Mouse (Mus musculus) hindbrain, embryonic 11.5 days (tissue): ENCODE measurements around the gene Pold1. TPM values are rescaled to one million over a fixed set of nuclear protein-coding genes. Genes with fewer than 3 reads are reported as not detected.

ENCODE experiments used
- ATAC-seq: fragments of 200-750 bp; cut with Nextera tagmentation; 2 replicates; pipeline ENCODE4 v1.8.0; 2017; ENCODE audit warnings: mild to moderate bottlenecking, moderate TSS enrichment, moderate library complexity; ENCODE audit not compliant: low FRiP score
- DNase-seq: peaks from one replicate; pipeline ENCODE4 v3.0.0-alpha.2; 2015; ENCODE audit warnings: low spot score
- H3K27ac ChIP-seq: fragments of 300-500 bp; sonication (generic); 2 replicates; pipeline ENCODE4 v1.5.1; 2014; ENCODE audit warnings: mild to moderate bottlenecking, low read depth, low read length
- H3K27me3 ChIP-seq: fragments of 300-500 bp; sonication (generic); 2 replicates; pipeline ENCODE4 v1.6.1; 2014; ENCODE audit warnings: mild to moderate bottlenecking, low read length, moderate library complexity, mixed read lengths; ENCODE audit not compliant: control insufficient read depth, insufficient read depth
- H3K36me3 ChIP-seq: fragments of 300-500 bp; sonication (generic); 2 replicates; pipeline ENCODE4 v1.6.1; 2014; ENCODE audit warnings: mild to moderate bottlenecking, low read length, moderate library complexity, mixed read lengths; ENCODE audit not compliant: control insufficient read depth, insufficient read depth
- H3K4me1 ChIP-seq: fragments of 300-500 bp; sonication (generic); replicated peaks from 2 replicates; pipeline ENCODE4 v1.6.1; 2014; ENCODE audit warnings: low read length, mixed read lengths; ENCODE audit not compliant: control insufficient read depth, insufficient read depth
- H3K4me2 ChIP-seq: fragments of 300-500 bp; sonication (generic); replicated peaks from 2 replicates; pipeline ENCODE4 v1.6.1; 2014; ENCODE audit warnings: mild to moderate bottlenecking, low read depth, low read length
- H3K4me3 ChIP-seq: fragments of 300-500 bp; sonication (generic); 2 replicates; pipeline ENCODE4 v1.5.1; 2014; ENCODE audit warnings: low read depth, low read length
- H3K9ac ChIP-seq: fragments of 300-500 bp; sonication (generic); 2 replicates; pipeline ENCODE4 v1.6.1; 2014; ENCODE audit warnings: low read depth, low read length
- H3K9me3 ChIP-seq: fragments of 300-500 bp; sonication (generic); 2 replicates; pipeline ENCODE4 v1.6.1; 2016; ENCODE audit warnings: low read length; ENCODE audit not compliant: control insufficient read depth
- WGBS: fragments of 180-500 bp; shearing (Covaris S2); extraction: QIAGEN DNeasy Blood & Tissue Kit; methylation state at CpG from one replicate; pipeline ENCODE4 v1.1.7; 2014; 5-methylcytosine and 5-hydroxymethylcytosine counted together
- polyA plus RNA-seq: library from polyadenylated mRNA; unstranded; fragments of >200 nt; fragmentation: Nextera tagmentation; extraction: Ambion mirVana; gene quantifications from 2 replicates; pipeline ENCODE4 v1.2.1, GENCODE M21; 2014

Gene Pold1
- polyA plus RNA-seq, 1 experiment from 2014 or later = 40.9 TPM

DNA sequence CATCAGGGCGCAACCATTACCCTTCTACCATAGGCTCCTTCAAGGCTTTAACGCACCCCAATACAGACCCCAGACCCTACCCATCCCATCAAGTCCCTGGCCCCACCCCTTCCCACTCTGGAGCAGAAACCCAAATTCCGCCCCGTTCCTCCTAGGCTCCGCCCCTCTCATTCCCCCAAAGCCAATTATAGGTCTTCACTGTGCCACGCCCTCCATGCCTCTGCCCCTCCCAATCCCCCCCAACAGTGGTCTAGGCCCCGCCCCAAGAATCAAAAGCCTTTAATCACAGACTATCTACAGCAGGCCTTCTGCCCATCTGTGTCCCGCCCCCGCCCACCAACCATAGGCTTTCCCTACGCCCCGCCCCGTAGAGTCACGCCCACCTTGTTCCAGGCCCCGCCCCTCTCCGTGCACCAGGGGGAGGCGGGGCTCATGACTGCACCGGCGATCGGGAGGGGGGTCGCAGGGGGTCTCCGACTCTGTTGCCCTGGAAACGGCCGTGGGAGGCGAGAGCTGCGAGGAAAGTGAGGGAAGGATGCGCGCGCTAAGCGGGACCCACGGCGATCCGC is 4.6 kb upstream of the Pold1 start:
- Histone ChIP-seq H3K4me2 (peak overlapping the region; percentile 59), H3K9ac (no peak overlapping the region), H3K27ac (peak overlapping the region; percentile 84), H3K4me3 (peak overlapping the region; percentile 78), H3K4me1 (peaks cover 4% of the 10 kb centered on the region; the same call in 1 of the 2 replicates), H3K9me3 (no peaks in the 10 kb centered on the region), H3K27me3 (no peaks in the 10 kb centered on the region), H3K36me3 (peaks cover 6% of the 10 kb centered on the region; the same call in 1 of the 2 replicates)
- under 1% methylated on average over 32 of the region's 32 CpGs for WGBS
- peak; percentile 84 for ATAC-seq
- DNase-seq = peak; percentile 92

DNA sequence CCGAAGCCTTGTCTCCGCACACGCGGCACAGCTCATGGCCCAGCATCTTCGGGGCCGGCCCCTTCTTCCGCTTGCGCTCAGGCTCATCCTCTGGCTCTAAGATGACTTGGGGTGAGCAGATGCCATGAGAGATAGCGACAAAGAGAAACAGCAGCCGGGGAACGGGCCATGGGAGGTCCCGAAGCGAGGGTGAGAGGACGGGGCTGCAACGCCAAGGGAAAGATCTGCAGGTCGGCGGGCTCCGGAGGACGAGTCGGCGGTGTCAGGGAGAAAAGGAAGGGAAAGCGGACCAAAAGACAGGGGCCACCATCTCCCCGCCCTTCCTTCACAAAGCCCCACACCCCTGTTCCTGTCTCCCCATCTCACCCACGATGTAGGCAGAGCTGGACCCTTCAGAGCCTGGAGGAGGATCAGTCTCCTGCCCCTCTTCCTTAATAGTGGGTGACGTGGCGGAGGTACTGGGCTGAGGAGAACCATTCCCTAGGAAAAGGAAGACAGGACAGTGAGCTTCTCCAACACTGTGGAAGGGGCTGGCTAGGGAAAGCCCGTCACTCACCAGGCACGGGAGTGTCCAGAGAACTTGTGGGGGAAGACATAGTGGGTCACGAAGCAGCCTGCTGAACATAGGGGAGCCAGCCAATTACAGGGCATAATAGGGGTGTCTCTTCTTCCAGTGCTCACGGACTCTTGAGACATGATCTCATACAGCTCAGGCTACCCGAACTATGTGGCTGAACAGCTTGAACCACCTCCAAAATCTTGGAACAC is 3.7 kb upstream of the Pold1 start:
- DNase-seq = no peak
- H3K9ac ChIP-seq = no peak overlapping the region
- H3K4me1 ChIP-seq = peaks cover 7% of the 10 kb centered on the region; the same call in 1 of the 2 replicates
- H3K27me3 ChIP-seq = no peaks in the 10 kb centered on the region
- peaks cover 6% of the 10 kb centered on the region; the same call in 1 of the 2 replicates for H3K36me3 ChIP-seq
- H3K4me3 ChIP-seq = peak overlapping the region; percentile 78
- no peaks in the 10 kb centered on the region for H3K9me3 ChIP-seq
- peak overlapping the region; percentile 59; the same call in 1 of the 2 replicates for H3K4me2 ChIP-seq
- 86% methylated on average over 31 of the region's 31 CpGs for whole genome bisulfite sequencing
- no peak; the same call in 1 of the 2 replicates for ATAC-seq
- no peak overlapping the region for H3K27ac ChIP-seq

DNA sequence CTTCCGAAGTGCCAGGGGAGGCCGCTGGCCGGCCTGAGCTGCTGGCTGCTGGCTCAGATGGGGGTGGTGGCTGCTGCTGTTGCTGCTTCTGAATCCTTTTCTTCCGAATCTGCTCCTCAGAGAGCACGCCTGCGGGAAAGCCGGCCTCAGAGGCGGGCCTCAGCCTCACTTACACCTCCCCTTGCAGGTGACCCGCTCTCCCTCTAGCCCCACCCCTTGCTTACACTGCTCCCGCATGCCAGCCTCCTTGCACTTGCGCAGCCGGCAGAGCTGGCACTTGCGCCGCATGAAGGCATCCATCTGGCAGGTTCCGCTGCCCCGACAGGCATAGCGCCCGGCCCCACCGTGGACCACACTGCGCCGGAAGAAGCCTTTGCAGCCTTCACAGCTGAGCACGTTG is 3.1 kb upstream of the Pold1 start:
- no peak overlapping the region for H3K9ac ChIP-seq
- no peak for DNase-seq
- 73% methylated on average over 22 of the region's 22 CpGs for WGBS
- ATAC-seq = no peak
- H3K4me2 ChIP-seq = no peak overlapping the region
- peaks cover 7% of the 10 kb centered on the region; the same call in 1 of the 2 replicates for H3K4me1 ChIP-seq
- H3K4me3 ChIP-seq = no peak overlapping the region
- H3K9me3 ChIP-seq = no peaks in the 10 kb centered on the region
- no peaks in the 10 kb centered on the region for H3K27me3 ChIP-seq
- peaks cover 6% of the 10 kb centered on the region; the same call in 1 of the 2 replicates for H3K36me3 ChIP-seq
- H3K27ac ChIP-seq = no peak overlapping the region

DNA sequence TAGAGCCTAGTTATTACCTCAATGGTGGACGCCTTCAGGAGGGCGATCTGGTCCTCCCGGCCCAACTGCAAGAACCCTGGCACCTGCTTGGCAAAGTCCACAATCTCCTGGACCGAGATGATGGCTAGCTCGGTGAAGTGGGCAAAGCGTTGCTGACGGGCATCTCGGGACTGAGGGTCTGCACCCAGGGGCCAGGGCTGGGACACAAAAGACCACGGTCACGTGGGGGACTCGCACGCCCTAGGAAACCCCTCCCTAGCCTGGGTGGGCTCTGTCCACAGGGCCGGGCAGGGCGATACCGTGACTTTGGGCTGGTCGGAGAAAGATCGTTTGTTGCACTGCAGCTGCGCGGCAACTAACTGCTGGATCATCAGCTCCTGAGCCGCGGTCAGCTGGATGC is 2.7 kb upstream of the Pold1 start:
- DNase-seq (no peak), ATAC-seq (no peak)
- WGBS = 95% methylated on average over 21 of the region's 21 CpGs
- no peak overlapping the region for H3K27ac ChIP-seq
- H3K9ac ChIP-seq = no peak overlapping the region
- H3K9me3 ChIP-seq = no peaks in the 10 kb centered on the region
- no peak overlapping the region for H3K4me2 ChIP-seq
- no peak overlapping the region for H3K4me3 ChIP-seq
- H3K27me3 ChIP-seq = no peaks in the 10 kb centered on the region
- peaks cover 6% of the 10 kb centered on the region; the same call in 1 of the 2 replicates for H3K36me3 ChIP-seq
- peaks cover 7% of the 10 kb centered on the region; the same call in 1 of the 2 replicates for H3K4me1 ChIP-seq

DNA sequence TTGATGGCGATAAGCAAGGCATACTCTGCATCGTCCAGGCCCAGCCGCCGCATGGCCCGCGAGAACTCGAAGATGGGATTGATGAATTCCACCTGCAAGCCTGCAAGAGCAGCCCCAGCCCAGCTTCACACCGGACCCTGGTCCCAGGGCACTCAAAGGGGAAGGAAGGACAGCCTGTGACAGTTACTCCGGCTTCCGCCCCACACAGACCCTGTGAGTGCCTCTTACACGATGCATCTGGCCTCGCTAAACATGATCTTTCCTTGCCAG is 1.7 kb upstream of the Pold1 start:
- H3K4me3 ChIP-seq = no peak overlapping the region
- H3K27me3 ChIP-seq = no peaks in the 10 kb centered on the region
- no peaks in the 10 kb centered on the region for H3K9me3 ChIP-seq
- no peak for ATAC-seq
- H3K4me2 ChIP-seq = no peak overlapping the region
- H3K9ac ChIP-seq = no peak overlapping the region
- H3K27ac ChIP-seq = no peak overlapping the region
- peaks cover 7% of the 10 kb centered on the region; the same call in 1 of the 2 replicates for H3K4me1 ChIP-seq
- no peak for DNase-seq
- H3K36me3 ChIP-seq = peaks cover 6% of the 10 kb centered on the region; the same call in 1 of the 2 replicates
- 96% methylated on average over 12 of the region's 12 CpGs for WGBS

DNA sequence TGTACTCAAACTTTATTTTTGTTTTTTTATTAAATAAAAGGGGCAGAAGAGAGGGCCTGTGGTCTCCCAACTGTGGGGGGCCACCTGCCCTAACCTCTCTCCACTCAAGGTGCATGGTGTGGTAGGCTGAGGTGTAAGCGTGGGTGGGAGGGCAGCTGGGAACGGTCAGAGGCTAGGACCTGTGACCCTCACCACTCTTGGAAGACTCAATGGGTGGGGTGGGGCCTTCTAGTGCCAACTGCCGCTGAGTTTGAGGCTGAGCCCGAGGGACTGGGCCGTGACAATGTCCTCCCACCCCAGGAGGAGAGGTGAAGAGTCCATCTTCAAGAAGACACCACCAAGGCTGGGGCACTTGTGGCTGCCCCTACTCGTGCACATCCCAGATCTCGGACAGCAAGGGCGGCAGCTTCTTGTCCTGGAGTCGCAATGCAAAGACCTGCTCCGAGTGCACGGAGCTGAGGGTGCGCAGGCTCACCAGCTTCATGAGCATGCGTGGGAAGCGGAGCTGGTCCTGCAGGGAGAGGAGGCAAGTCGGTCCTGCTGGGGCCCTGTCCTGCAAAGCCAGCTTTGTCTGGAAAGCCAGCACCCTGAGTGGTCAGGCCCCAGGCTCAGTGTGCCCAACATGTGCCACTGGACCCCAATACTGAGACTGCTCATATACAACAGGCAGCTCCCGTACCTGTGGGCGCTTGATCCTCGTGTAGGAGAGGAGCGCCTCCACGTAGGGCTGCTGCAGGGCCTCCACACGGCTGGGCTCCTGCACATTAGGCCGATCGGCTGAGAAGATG is 1.2 kb upstream of the Pold1 start:
- Histone ChIP-seq H3K4me2 (no peak overlapping the region), H3K4me3 (no peak overlapping the region), H3K27me3 (no peaks in the 10 kb centered on the region), H3K27ac (no peak overlapping the region), H3K9ac (no peak overlapping the region), H3K36me3 (peaks cover 6% of the 10 kb centered on the region; the same call in 1 of the 2 replicates), H3K9me3 (no peaks in the 10 kb centered on the region), H3K4me1 (peaks cover 7% of the 10 kb centered on the region; the same call in 1 of the 2 replicates)
- WGBS = 96% methylated on average over 23 of the region's 23 CpGs
- ATAC-seq = no peak
- no peak for DNase-seq

DNA sequence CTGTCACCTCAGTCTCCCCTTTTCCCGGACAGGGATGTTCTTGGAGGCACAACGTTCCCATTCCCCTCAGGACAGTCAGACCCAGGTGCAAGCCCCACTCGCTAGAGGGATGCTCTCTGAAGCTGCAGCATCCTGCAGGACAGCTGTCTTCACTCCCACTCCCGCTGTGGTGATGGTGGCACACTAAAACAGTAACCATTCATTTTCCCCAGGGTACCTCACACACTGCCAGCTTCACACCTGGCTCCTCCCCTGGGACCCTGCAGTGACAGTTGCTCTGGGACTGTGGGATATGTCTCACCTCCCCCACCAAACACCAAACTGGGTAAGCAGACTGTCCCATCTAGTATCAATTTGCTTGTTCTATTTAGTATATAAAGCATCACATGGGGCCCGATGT is 924 bp downstream of the Pold1 start:
- Histone ChIP-seq H3K4me3 (peak overlapping the region; percentile 53), H3K4me2 (peak overlapping the region; percentile 86), H3K36me3 (peaks cover 6% of the 10 kb centered on the region; the same call in 1 of the 2 replicates), H3K27ac (no peak overlapping the region), H3K9me3 (no peaks in the 10 kb centered on the region), H3K9ac (peak overlapping the region; percentile 51), H3K27me3 (no peaks in the 10 kb centered on the region), H3K4me1 (peaks cover 6% of the 10 kb centered on the region; the same call in 1 of the 2 replicates)
- no peak for DNase-seq
- no peak for ATAC-seq
- WGBS = 24% methylated on average over 5 of the region's 5 CpGs

DNA sequence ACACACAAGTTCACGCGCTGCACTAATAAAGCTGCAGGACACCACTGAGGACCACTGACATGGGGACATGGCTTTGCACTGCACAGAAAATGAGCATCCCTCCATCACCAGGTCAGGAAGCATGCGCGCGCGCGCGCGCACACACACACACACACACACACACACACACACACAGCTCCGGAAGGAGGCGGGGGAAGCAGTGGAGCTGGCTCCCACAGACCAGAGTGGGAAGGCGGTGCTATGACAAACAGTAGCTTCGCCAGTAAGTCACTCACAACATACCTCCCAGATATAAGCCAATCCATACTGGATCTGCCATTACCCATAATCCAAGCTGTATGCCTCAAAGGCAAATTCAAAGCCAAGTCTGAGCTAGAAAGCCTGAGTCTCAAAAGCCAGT is 1.6 kb downstream of the Pold1 start:
- Histone ChIP-seq H3K4me1 (0 out of 2 replicates have a peak, but pooled peaks cover 3% of the 10 kb centered on the region), H3K27ac (no peak overlapping the region), H3K36me3 (peaks cover 6% of the 10 kb centered on the region; the same call in 1 of the 2 replicates), H3K27me3 (no peaks in the 10 kb centered on the region), H3K4me2 (no peak overlapping the region; the same call in 1 of the 2 replicates), H3K9ac (no peak overlapping the region), H3K9me3 (no peaks in the 10 kb centered on the region), H3K4me3 (no peak overlapping the region)
- 98% methylated on average over 13 of the region's 13 CpGs for WGBS
- ATAC-seq (no peak), DNase-seq (no peak)
